Mouse (Mus musculus): ENCODE measurements around the gene Bora.

GRCm38 (mm10) chr14:99063091-99063490, 17.1 kb downstream of the Bora start:
- no peak for TF ChIP-seq EP300 (IDR thresholded peaks at IDR 0.05; ENCODE audit: insufficient read depth, low read depth, low read length)
- no peak for TF ChIP-seq POLR2A (IDR thresholded peaks at IDR 0.05; ENCODE audit: insufficient read depth, low read depth, low read length)
